Mouse (Mus musculus) CD8-positive naive resting alpha-beta T cell, adult 2 months (primary cell): ENCODE results near the gene Vps35l.
A peak's percentile ranks its signal among the peaks of the same experiment; 100 is the strongest.

ENCODE experiments used
- DNase-seq, 2 experiments: peaks; one replicate each; pipeline ENCODE4 v3.0.0; 2022; ENCODE audit warnings: low read depth in 2 of 2, low spot score in 2 of 2

The Vps35l gene

DNA sequence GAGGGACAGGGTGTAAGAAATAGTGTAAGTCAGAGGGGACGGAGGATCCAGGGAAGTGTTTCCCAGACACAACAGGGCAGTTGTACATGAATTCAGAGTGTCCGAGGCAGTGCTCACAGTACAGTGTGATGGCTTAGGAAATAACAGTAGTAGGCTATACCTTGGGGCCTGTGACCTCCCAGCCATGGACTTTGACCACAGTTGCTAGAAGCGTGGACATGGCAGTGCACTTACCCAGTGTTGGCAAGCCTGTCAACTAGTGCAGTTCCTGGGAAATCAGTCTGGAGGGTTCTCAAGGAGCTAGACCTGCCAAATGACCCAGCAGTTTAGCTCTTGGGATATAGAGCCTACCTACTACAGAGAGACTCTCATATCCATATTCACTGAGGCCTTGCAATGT is 76.2 kb downstream of the Vps35l start:
- DNase-seq = no peak

DNA sequence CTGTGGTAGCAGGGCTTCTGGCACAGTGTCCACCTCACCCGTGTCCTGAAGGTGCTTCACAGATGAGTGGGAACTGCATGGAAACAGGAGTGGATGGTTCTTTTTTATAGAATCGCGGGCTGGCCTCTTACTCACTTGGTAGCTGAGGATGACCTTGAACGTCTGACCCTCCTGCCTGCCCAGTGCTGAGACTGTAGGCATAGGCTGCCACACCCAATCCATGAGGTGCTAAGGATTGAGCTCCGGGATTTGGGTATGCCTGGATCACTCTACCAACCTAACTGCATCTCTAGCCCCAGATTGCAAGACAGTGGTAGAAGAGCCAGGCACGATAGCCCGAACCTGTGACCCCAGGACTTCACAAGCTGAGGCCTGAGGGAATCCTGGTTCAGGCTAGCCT is 77.7 kb downstream of the Vps35l start:
- no peak for DNase-seq

DNA sequence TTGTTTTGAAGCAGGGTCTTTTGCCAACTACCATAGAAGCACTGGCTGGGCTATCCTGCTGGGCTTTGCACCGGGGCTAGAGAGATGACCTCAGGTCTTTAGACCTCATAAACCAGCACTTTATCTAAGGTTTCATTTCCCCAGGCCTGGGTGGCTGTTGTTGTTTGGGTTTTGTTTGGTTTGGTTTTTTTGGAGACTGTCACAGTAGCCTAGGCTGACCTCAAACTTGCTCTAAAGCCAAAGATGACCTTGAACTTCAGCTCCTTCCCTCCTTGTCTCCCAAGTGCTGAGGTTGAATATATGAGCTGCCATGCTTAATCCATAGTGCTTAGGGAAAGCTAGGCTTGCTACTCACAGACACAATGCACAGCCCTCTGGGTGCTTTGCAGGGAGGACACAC is 79.6 kb downstream of the Vps35l start:
- DNase-seq = no peak

DNA sequence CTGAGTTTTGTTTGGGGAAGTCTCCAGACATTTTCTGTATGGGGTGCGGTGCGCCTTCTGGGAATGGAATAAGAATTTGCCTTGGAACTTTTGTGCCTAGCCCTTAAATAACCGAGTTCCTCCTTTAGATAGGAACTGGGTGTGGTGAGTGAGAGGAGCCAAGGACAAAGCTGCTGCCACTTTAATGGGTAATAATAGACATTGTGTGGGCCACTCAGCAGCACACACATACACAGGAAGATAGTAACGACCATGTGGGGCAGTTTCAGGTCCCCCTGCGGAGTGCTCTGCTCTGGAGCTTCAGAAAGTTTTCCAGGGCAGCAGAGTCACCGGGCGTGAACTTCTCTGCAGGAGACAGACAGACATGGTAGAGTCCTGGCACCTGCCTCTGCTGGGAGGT is 81.3 kb downstream of the Vps35l start:
- no peak for DNase-seq

DNA sequence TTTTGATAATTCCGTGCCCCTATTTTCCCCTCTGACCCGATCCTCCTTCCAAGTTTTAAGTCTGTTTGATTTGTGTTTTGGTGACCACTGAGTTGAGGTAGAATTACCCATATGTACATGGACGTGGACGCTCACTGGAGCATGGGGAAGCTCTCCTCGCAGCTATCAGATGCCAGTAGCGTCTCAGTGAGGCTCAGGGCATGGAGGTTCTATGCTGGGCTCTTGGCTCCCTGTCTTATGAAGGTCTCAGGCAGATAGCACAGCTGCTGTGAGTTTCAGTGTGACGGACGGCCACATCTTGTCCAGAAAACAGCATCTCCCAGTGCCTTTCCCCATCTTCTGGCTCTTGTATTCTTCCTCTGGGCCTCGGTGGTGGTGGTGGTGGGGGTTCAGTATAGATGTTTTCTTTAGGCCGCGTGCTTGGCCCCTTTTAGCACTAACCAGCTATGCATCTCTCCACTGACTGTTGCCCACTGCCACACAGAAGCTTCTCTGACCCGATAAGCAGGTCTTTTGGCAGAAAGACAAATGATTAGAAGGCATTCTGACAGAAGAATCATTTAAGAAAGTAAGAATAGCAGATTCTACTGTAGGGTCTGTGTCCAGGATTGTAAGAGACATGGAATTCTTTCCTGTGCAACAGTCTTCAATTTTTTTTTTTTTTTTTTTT is 82.0 kb downstream of the Vps35l start:
- DNase-seq = no peak

DNA sequence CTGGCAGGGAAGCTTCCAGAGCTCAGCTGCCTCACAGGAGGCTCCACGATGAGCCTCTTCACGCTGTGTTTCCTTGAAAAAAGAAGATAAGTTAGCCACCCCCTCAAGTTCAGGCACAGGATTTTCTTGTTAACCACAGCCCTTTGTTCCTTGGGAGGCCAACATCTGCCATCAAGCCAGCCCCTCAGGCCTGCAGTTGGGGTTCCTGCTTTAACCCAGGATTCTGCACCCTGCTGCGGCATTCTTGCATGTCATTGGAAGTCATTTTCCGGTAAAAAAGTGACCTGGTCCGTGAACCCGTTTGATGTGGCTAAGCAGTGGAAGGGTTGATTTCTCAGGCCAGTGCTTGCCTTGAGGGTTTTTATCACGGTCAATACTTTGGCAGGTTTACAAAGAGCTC is 84.4 kb downstream of the Vps35l start:
- no peak for DNase-seq

DNA sequence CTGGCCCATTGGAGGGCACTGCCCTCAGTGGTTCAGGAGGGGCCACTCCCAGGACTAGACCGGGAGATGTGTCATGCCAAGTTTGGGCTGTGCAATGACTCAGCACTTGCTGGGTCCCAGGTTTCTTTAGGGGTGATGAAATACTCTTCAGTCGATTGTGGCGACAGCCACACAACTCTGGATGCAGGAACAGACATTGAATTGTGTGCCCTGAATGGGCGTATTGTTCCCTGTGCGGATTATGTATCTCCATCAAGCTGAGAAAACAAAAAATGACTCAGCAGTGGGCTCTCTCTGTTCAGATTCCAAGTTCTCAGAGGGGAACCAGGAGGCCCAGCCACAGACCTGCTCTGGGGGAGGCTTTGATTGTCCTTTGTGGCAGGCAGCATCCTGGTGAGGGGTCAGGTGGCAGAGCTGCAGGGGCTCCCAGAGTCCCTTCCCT is 88.0 kb downstream of the Vps35l start:
- DNase-seq = no peak

DNA sequence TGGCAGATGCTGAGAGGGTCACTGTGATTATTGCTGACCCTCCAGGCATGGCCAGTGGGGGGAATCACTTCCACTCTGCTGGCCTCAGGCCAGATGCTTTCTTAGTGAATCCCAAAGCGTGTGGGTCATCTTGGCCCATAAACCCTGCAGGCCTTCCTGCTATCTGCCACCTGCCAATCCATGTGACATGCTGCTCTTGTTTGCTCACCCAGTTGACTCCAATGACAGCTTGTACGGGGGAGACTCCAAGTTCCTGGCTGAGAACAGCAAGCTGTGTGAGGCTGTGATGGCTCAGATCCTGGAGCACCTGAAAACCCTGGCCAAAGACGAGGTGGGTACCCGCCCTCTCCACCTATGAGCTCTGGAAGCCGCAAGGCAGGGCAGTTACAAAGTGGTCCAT is 97.9 kb downstream of the Vps35l start:
- no peak for DNase-seq

DNA sequence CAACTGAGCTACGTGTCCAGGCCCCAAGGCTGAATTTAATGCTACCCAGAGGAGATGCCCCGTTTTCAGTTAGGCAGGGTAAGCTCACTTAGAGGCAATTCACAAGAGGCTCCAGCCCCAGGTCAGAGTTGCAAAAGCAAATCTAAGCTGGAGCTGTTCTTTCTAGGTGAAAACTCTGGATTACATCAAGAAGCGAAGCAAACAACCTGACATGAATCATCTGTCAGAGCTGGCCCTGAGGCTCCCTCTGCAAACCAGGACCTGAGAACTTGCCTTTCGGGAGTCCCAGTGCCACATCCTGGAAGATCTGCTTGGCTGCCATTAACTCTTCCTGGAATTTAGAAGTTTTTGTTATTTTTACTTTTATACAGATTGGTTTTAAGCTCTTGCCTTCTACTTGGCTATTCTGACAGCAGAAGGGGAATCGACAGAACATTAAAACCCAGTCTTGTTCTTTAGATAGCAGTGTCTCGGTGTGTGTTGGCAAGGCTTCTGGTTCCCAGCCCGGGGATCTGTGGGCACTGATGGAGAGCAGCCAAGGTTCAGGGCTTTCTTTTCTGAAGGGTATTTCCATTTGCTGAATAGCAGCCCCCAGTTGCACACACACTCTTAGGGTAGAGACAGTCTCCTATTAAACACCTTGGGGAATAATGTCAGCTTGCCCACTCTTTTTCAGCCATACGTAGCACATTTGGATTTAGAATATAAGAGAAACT is 101.2 kb downstream of the Vps35l start:
- DNase-seq = no peak

DNA sequence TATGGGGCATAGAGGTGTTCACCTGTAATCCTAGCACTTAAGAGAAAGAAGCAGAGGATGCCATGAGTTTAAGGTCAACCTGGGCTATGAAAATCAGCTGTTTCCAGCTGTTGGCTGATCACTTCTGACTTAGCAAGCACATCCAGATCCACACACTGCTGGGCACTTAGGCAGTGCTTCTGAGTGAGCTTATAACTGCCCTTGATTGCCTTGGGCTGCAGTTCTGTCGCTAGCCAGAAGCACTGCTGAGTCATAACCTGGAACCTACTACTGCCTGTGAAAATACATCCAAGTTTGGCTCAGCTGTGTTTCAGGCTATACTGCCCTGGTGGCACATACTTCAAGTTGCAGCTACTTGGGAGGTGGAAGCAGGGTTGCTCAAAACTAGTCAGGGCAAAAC is 101.8 kb downstream of the Vps35l start:
- DNase-seq = no peak

DNA sequence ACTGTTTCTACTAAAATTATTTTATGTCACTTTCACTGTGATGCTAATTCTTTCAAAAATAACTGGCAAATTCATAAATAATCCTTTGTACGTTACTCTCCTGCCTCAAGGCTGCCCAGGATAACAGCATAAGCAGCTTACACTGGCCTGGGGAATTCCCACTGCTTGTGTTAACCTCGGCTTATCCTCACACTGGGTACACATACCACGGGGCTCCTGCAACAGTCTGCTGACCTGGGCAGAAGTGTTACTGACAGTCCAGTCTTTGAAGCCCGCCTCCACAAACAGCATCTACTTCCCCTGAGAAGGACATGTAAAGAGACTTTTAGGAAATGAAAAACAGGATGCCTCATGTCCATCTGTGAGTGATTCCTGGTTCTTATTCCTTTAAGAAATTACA is 102.9 kb downstream of the Vps35l start:
- DNase-seq = no peak

DNA sequence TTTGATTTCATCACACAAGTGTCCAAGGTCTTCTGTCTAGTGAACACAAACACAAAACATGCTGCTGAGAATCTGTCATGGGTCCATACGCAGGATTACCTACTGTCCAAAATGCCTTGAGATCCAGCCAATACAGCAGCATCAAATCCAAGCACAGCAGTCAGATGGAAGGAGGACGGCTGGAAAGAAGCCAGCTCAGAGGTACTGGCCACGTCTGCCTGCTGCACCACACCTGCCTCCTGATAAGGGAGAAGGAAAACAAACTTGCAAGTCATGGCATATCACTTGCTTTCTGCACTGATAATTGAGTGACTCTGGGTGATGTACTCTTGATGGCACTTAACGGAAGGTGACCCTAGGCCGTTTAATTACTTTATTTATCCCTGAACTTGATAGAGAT is 105.1 kb downstream of the Vps35l start:
- no peak for DNase-seq

DNA sequence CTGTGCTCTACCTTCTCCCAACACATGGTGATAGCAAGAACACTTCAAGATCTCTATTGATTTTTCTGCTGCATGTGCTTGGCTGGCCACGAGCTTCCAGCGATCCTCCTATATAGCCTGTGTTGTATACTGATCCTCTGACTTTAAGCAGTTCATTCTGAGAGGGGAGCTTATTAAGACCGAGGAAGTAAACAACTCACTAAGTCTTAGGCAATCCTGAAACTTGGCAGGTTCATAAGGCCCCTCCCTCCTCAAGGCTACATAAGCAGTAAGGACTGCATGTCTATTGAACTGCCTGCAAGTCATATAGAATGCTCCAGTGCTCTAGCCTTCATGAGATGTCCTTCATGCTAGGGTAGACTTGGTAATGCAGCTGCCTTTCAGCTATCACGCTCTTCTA is 106.3 kb downstream of the Vps35l start:
- no peak for DNase-seq

DNA sequence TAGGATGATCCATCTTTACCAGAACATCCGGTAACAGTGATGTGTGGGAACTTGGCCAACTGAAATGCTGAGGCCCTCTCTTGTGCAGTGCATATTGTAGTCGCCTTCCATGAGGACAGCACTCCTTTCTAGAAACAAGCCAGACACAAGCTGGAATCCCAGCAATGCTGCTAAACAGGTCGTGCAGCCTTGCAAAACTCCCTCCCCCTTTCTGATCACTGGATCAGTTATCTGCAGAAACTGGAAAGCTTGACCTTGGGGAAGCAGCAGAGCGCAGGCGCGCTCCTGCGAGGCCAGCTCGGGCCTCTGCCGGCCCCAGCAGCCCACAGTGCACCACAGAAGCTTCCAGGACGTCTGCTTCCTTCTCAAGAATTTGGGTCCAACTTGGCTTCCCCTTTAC is 108.8 kb downstream of the Vps35l start:
- no peak for DNase-seq

DNA sequence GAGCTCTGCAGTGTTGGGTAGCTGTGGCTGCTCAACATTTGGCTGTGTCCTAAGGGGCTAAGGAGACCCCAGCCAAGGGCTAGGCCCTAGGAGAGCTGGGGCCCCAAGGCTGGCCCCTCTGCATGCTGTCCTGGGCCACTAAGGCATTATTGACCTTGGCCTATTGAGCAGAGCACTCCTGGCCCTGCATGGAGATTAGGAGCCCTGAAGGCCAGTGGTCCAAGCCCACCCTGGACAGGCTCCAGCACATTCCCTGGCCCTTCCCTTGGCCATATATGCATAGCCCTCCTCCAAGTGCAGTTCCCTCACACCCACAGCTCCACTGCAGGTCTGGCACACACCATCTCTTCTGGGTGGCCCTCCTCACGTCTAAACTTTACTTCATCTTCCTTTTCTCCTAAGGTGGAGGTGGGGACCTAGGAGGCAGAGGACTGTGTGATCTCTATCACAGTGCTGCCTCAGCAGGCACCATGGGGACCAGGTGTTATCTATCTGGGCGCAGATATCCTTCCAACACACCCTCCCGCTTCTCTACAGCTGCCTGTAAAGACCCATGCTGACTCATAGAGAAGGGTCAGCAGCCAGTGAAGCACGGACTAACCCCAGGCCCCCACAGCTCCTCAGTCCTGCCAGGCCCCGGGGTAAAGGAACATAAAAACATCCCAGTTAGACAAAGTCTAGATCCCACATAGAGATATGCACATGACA is 109.7 kb downstream of the Vps35l start:
- no peak for DNase-seq

DNA sequence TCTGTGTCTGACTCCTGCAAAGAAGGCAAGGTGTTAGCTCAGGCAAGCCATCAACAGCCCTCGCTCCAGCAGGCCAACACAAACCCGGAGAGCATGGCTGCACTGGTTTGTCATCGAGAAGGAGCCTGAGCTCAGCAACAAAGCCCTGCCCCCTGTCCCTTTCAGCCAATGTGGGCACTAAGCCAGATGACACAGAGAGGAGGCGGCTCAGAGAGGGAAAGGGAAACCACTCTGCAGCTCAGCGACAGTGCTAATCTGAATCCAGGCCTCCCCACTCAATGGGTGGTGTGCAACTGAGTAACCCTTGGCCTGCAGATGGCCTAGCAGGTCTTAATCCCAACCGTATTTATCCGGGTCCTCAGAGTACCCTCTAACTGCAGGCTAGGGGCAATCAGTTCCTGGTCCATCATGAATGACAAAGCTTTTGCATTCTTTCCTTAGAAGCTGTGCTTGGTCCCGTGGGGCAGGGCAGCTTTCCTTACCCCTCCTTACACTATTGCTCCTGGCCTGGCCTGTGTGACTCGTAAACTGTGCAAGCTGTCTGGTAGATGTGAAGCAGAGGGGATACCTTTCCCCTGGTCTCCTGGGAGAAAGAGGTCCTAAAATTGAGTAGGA is 110.8 kb downstream of the Vps35l start:
- no peak for DNase-seq

DNA sequence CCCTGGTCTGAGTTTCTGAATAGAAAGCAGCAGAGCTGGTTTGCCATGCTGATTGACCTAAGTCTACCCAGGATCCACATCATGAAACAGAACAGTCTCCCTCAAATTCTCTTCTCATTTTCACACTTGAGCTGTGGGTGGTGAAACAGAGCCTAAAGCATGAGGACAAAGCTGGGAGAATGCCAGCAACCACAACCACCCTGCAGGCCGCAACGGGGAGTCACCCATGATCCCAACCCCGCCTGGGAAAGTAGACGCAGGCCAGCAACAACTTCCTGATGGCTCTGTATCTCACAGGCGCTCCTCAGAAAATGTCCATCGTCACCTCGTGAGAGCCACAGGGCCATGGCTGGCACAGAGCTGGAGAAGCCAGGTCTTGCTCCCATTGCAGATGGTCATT is 111.5 kb downstream of the Vps35l start:
- no peak for DNase-seq

DNA sequence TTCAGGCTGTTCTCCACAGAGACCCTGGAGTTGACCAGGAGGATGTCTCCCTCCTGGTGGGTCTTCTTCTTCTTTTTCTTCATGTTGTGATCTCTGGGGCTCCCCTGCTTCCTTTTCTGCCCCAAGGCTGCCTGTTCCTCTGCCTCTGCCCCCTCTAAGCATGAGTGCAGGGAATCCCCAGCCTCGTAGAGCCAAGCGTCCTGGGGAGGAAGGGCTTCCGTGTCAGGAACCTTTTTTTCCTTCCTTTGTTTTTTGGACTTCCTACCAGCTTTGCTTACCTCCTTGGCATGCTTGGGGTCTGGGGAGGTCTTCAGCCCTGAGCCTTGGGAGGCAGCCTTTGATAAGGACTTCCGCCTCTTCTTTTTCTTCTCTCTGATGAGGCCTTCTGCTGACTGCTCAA is 112.6 kb downstream of the Vps35l start:
- no peak for DNase-seq

DNA sequence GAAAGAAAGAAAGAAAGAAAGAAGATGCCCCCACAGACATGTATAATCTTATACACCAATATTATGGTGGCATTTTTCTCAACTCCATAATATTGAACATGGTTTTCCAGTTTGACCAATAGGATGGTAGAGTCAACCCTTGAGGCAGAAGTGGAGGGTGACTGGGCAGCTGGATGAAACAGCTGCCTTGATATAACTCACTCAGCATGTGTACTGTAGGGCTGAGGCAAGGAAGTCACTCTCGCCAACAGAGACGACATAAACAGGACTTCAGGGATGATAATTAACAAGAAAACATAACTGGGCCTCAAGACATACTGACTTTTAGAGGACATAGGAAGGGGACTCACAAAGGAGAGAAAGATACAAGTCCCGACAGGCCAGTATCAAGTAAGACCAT is 114.6 kb downstream of the Vps35l start:
- no peak for DNase-seq

DNA sequence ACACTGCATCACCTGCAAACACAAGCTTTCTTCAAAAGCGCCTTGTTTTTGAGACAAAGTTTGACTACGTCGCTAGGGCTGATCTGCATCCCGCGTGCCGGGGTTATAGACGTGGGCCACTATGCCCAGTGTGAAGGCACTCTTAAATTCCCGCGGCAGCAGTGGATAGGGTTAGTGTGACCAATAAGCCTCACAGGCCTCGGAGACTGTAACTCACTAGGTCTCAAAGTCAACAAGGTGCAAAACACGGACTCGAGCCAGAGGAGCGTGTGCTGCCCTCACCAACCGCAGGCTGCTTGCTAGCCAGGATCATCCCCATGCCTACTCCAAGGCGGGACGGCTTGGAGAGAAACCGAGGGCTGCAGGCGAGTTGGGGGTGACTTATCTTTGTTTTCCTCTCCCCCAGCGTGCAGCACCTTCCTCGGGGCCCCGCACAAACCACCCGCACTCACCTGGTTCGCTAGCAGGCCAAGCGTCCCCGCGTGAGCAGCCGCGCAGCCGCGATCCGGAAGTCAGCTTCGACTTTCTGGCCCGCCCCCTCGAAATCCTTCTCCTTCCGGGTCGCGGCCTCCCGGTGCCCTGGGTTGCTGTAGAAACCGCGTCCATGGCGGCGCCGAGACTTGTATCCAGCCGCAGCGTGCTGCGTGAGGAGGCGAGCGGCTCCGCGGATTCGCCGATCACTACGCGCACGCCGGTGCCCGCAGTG is 115.3 kb downstream of the Vps35l start, which contains the start of gene Iqck:
TSS of gene Iqck (plus strand) at position 582 of the 706 bp plus-strand sequence.
- DNase-seq = peak; percentile 85 to 89

DNA sequence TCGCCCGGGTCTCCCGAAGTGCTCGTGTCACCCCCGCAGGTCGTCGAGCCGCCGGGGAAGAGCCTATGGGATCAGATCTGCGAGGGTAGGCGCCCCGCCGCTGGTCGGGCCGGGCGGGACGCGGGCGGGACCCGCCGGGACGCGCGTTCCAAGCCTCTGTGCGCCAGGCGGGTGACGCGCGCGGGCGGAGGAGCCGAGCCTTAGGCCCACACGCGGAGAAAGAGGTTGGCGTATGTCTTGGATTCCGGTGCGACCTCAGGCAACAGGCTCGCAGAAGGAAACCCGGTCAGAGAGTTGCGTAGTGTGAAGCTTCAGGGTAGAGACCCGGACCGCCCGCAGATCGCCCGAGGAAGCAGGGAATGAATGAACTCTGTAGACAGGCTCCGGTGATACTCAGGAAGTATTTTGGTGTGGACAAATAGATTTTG is 115.9 kb downstream of the Vps35l start, which contains the start of gene Knop1:
TSS of gene Knop1 (minus strand) at position 378 of the 428 bp plus-strand sequence.
- no peak for DNase-seq
